Mouse (Mus musculus) neural tube, embryonic 14.5 days (tissue): Measurements from ENCODE around the gene Nol8. TPM values are rescaled to one million over a fixed set of nuclear protein-coding genes. Genes with fewer than 3 reads are reported as not detected.

Source experiments
- ATAC-seq: fragments of 200-750 bp; cut with Nextera tagmentation; 2 replicates; pipeline ENCODE4 v1.8.0; 2017; ENCODE audit warnings: low read depth, mild to moderate bottlenecking, moderate TSS enrichment, moderate library complexity
- H3K27ac ChIP-seq: fragments of 300-500 bp; sonication (generic); 2 replicates; pipeline ENCODE4 v1.5.1; 2014; ENCODE audit warnings: low read depth, mild to moderate bottlenecking, control low read depth, low read length, moderate library complexity, mixed read lengths
- H3K27me3 ChIP-seq: fragments of 300-500 bp; sonication (generic); 2 replicates; pipeline ENCODE4 v1.6.1; 2014; ENCODE audit warnings: low read length; ENCODE audit not compliant: control insufficient read depth, insufficient read depth
- H3K36me3 ChIP-seq: fragments of 300-500 bp; sonication (generic); 2 replicates; pipeline ENCODE4 v1.6.1; 2014; ENCODE audit warnings: low read length, mixed read lengths; ENCODE audit not compliant: control insufficient read depth, insufficient read depth
- H3K4me1 ChIP-seq: fragments of 300-500 bp; sonication (generic); 2 replicates; pipeline ENCODE4 v1.6.1; 2014; ENCODE audit warnings: low read length; ENCODE audit not compliant: control insufficient read depth, insufficient read depth
- H3K4me2 ChIP-seq: fragments of 300-500 bp; sonication (generic); 2 replicates; pipeline ENCODE4 v1.6.1; 2014; ENCODE audit warnings: mild to moderate bottlenecking, low read depth, low read length, control low read depth
- H3K4me3 ChIP-seq: fragments of 300-500 bp; sonication (generic); 2 replicates; pipeline ENCODE4 v1.5.1; 2014; ENCODE audit warnings: low read depth, low read length, control low read depth, mixed read lengths
- H3K9ac ChIP-seq: fragments of 300-500 bp; sonication (generic); replicated peaks from 2 replicates; pipeline ENCODE4 v1.6.1; 2014; ENCODE audit warnings: low read depth, mild to moderate bottlenecking, control low read depth, low read length, mixed read lengths
- H3K9me3 ChIP-seq: fragments of 300-500 bp; sonication (generic); 2 replicates; pipeline ENCODE4 v1.6.1; 2016; ENCODE audit warnings: low read length; ENCODE audit not compliant: control insufficient read depth
- WGBS: fragments of 180-500 bp; shearing (Covaris S2); extraction: QIAGEN DNeasy Blood & Tissue Kit; methylation state at CpG from one replicate; pipeline ENCODE4 v1.1.7; 2014; 5-methylcytosine and 5-hydroxymethylcytosine counted together
- polyA plus RNA-seq: library from polyadenylated mRNA; unstranded; fragments of >200 nt; fragmentation: Nextera tagmentation; extraction: Ambion mirVana; gene quantifications from 2 replicates; pipeline ENCODE4 v1.2.1, GENCODE M21; 2014

Nol8 gene
- polyA plus RNA-seq, 1 experiment from 2014 or later = 19.3 TPM

DNA sequence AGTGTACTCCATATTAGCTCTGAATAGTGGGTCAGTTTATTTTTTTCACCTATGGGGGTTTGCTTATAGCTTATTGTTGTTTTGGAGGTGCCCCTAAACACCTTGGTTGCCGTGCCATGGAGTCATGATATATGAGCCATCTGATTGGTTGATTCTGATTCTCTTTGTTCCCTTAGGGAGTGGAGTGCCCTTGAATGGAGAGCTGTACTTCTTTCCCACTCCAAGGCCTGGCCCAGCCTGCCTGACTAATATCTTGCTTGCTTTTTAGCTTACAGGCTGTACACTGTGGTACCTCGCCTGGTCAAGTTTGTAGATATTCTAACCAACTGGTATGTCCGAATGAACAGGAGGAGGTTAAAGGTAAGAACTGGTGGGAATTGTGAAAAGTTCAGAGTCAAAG lies 66.4 kb downstream of the Nol8 start:
- no peaks in the 10 kb centered on the region for H3K9me3 ChIP-seq
- H3K27ac ChIP-seq = no peak overlapping the region
- no peak for ATAC-seq
- H3K9ac ChIP-seq = no peak overlapping the region
- no peak overlapping the region for H3K4me2 ChIP-seq
- H3K4me3 ChIP-seq = no peak overlapping the region
- no peaks in the 10 kb centered on the region for H3K27me3 ChIP-seq
- no peaks in the 10 kb centered on the region for H3K4me1 ChIP-seq
- H3K36me3 ChIP-seq = peaks cover 88% of the 10 kb centered on the region
- WGBS = 83% methylated on average over 3 of the region's 3 CpGs

Other genes with a start within 250 kb of the Nol8 start
- 14.8 and 15.8 TPM in 2 replicates for gene Ippk, start 231.8 kb upstream of the Nol8 start, polyA plus RNA-seq
- gene Tes3-ps, start 159.8 kb upstream of the Nol8 start, polyA plus RNA-seq = 0.71 and 0.73 TPM in 2 replicates
- gene Ecm2, start 148.3 kb upstream of the Nol8 start, polyA plus RNA-seq = 1.3 and 1.8 TPM in 2 replicates
- 0.51 and 1.3 TPM in 2 replicates for gene Aspn, start 108.6 kb upstream of the Nol8 start, polyA plus RNA-seq
- gene Omd, start 70.6 kb upstream of the Nol8 start, polyA plus RNA-seq = 0.19 and 0.58 TPM in 2 replicates
- gene Ogn, start 45.0 kb upstream of the Nol8 start, polyA plus RNA-seq = 1.2 and 13.1 TPM in 2 replicates
- gene Cenpp, start 293 bp upstream of the Nol8 start, polyA plus RNA-seq = 5.5 and 5.7 TPM in 2 replicates
- 59.3 and 59.8 TPM in 2 replicates for gene Iars, start 29.0 kb downstream of the Nol8 start, polyA plus RNA-seq
- gene Gm30302, start 145.9 kb downstream of the Nol8 start, polyA plus RNA-seq = not detected in 2 replicates